Mouse (Mus musculus): ENCODE results near the gene Sptbn2.

- TF ChIP-seq CTCF (IDR thresholded peaks at IDR 0.05) (no peak), EP300 (IDR thresholded peaks at IDR 0.05) (no peak)
Observed at GRCm38 (mm10) chr19:4737866-4738265, 26.9 kb downstream of the Sptbn2 start.
